Mouse (Mus musculus): ENCODE measurements at regions not wholly inside any gene's neighbourhood (a gene's known extent, or its start where the extent isn't known, plus 50 kb on each side); places are given as distances from the start of the nearest gene placed in this dataset.
A peak's percentile ranks its signal among the peaks of the same experiment; 100 is the strongest.

GRCm38 (mm10) chr4:81503941-81504340 is 61.3 kb upstream of the Mpdz start:
- Histone ChIP-seq H3K4me1 (ENCODE audit: control insufficient read depth, insufficient read depth, low read length) (peaks cover 30% of the 10 kb centered on the region), H3K9ac (ENCODE audit: low read depth, low read length) (no peak overlapping the region), H3K79me2 (ENCODE audit: control insufficient read depth, insufficient read depth, low read length) (no peaks in the 10 kb centered on the region), H3K36me3 (ENCODE audit: control insufficient read depth, insufficient read depth, low read length) (no peaks in the 10 kb centered on the region), H3K4me3 (ENCODE audit: insufficient read depth, low read depth, low read length) (no peak overlapping the region), H3K27me3 (ENCODE audit: control insufficient read depth, insufficient read depth, low read length) (no peaks in the 10 kb centered on the region), H3K27ac (replicated peaks; ENCODE audit: insufficient read depth, low read depth, low read length) (no peak overlapping the region)
- no peak for TF ChIP-seq CTCF (IDR thresholded peaks at IDR 0.05; ENCODE audit: low read depth, low read length)
- no peak for TF ChIP-seq POLR2A (IDR thresholded peaks at IDR 0.05; ENCODE audit: extremely low read depth, insufficient read depth, low read length)
- no peak for DNase-seq (ENCODE audit: extremely low read depth, low read depth, low spot score)
- WGBS, result 87% methylated on average over 5 of the region's 5 CpGs

GRCm38 (mm10) chr4:81501802-81502201 is 59.2 kb upstream of the Mpdz start:
- Histone ChIP-seq H3K4me1 (ENCODE audit: control insufficient read depth, insufficient read depth, low read length) (peaks cover 11% of the 10 kb centered on the region; the same call in 1 of the 2 replicates), H3K79me2 (ENCODE audit: control insufficient read depth, insufficient read depth, low read length) (no peaks in the 10 kb centered on the region), H3K36me3 (ENCODE audit: control insufficient read depth, insufficient read depth, low read length) (no peaks in the 10 kb centered on the region), H3K4me3 (ENCODE audit: insufficient read depth, low read depth, low read length) (no peak overlapping the region), H3K27ac (replicated peaks; ENCODE audit: insufficient read depth, low read depth, low read length) (no peak overlapping the region), H3K27me3 (ENCODE audit: control insufficient read depth, insufficient read depth, low read length) (no peaks in the 10 kb centered on the region), H3K9ac (ENCODE audit: low read depth, low read length) (no peak overlapping the region)
- TF ChIP-seq POLR2A (IDR thresholded peaks at IDR 0.05; ENCODE audit: extremely low read depth, insufficient read depth, low read length) (no peak), CTCF (IDR thresholded peaks at IDR 0.05; ENCODE audit: low read depth, low read length) (no peak)
- WGBS, result 65% methylated on average over 5 of the region's 5 CpGs
- DNase-seq (ENCODE audit: extremely low read depth, low read depth, low spot score), result peak; percentile 57

- no peaks in the 10 kb centered on the region for H3K36me3 ChIP-seq (ENCODE audit: control insufficient read depth, insufficient read depth, low read length)
- H3K9ac ChIP-seq (ENCODE audit: low read depth, low read length), result no peak overlapping the region
- no peak overlapping the region for H3K27ac ChIP-seq (replicated peaks; ENCODE audit: insufficient read depth, low read depth, low read length)
- TF ChIP-seq POLR2A (IDR thresholded peaks at IDR 0.05; ENCODE audit: extremely low read depth, insufficient read depth, low read length) (no peak), CTCF (IDR thresholded peaks at IDR 0.05; ENCODE audit: low read depth, low read length) (peak; percentile 46)
- DNase-seq (ENCODE audit: extremely low read depth, low read depth, low spot score), result peak; percentile 62
- H3K27me3 ChIP-seq (ENCODE audit: control insufficient read depth, insufficient read depth, low read length), result no peaks in the 10 kb centered on the region
- H3K4me3 ChIP-seq (ENCODE audit: insufficient read depth, low read depth, low read length), result no peak overlapping the region
- WGBS, result 52% methylated on average over 2 of the region's 2 CpGs
- H3K4me1 ChIP-seq (ENCODE audit: control insufficient read depth, insufficient read depth, low read length), result no peaks in the 10 kb centered on the region
- H3K79me2 ChIP-seq (ENCODE audit: control insufficient read depth, insufficient read depth, low read length), result no peaks in the 10 kb centered on the region
These were observed 55.5 kb upstream of the Mpdz start for GRCm38 (mm10) chr4:81498133-81498532.

- Histone ChIP-seq H3K9ac (ENCODE audit: low read depth, low read length) (no peak overlapping the region), H3K27ac (replicated peaks; ENCODE audit: insufficient read depth, low read depth, low read length) (no peak overlapping the region), H3K27me3 (ENCODE audit: control insufficient read depth, insufficient read depth, low read length) (no peaks in the 10 kb centered on the region), H3K36me3 (ENCODE audit: control insufficient read depth, insufficient read depth, low read length) (no peaks in the 10 kb centered on the region), H3K4me3 (ENCODE audit: insufficient read depth, low read depth, low read length) (no peak overlapping the region), H3K4me1 (ENCODE audit: control insufficient read depth, insufficient read depth, low read length) (no peaks in the 10 kb centered on the region), H3K79me2 (ENCODE audit: control insufficient read depth, insufficient read depth, low read length) (no peaks in the 10 kb centered on the region)
- no peak for TF ChIP-seq POLR2A (IDR thresholded peaks at IDR 0.05; ENCODE audit: extremely low read depth, insufficient read depth, low read length)
- TF ChIP-seq CTCF (IDR thresholded peaks at IDR 0.05; ENCODE audit: low read depth, low read length), result no peak
- 98% methylated on average over 3 of the region's 3 CpGs for WGBS
- no peak for DNase-seq (ENCODE audit: extremely low read depth, low read depth, low spot score)
These were observed 50.2 kb upstream of the Mpdz start for GRCm38 (mm10) chr4:81492811-81493210.

Data from liver, adult 2 months (tissue).